Mouse (Mus musculus) layer of hippocampus, adult 2 months (tissue): ENCODE results near the gene Dohh. TPM values are rescaled to one million over a fixed set of nuclear protein-coding genes. Genes with fewer than 3 reads are reported as not detected.

Experiments
- DNase-seq, 2 experiments: peaks; one replicate each; pipeline ENCODE4 v3.0.0; 2022; ENCODE audit warnings: low spot score in 2 of 2
- H3K27ac ChIP-seq: fragments of 200-600 bp; 2 replicates; pipeline ENCODE4 v1.8.1; 2022
- H3K4me3 ChIP-seq: fragments of 200-600 bp; 2 replicates; pipeline ENCODE4 v1.8.1; 2022; ENCODE audit warnings: mild to moderate bottlenecking
- CTCF ChIP-seq: fragments of 200-600 bp; conservative IDR thresholded peaks from 2 replicates; pipeline ENCODE4 v1.8.1; 2022; ENCODE audit warnings: antibody characterized with exemption, mild to moderate bottlenecking, moderate library complexity
- long read RNA-seq, 2 experiments: library from polyadenylated mRNA; stranded (forward); transcript quantifications; one replicate each; pipeline ENCODE4 v2.0.0; 2021; ENCODE audit warnings: borderline mapping rate in 2 of 2
- total RNA-seq, 2 experiments: library from RNA; stranded (reverse); gene quantifications; 2 replicates each; pipeline ENCODE4 v1.2.3; 2021

Dohh gene
- total RNA-seq: 10 to 100 TPM; 75.9 to 79.7 TPM
- long read RNA-seq, experiment 1, transcript Dohh-201 (5 exons, 1,444 nt): major isoform, 52 of 53 reads
- long read RNA-seq, experiment 1, partial matches to known transcripts: 1 of 53 reads
- long read RNA-seq, experiment 1, other reads (novel, unspliced or antisense): 0 of 53 reads
- long read RNA-seq, experiment 2, transcript Dohh-201 (5 exons, 1,444 nt): major isoform, 94 of 100 reads
- long read RNA-seq, experiment 2, partial matches to known transcripts: 5 of 100 reads
- long read RNA-seq, experiment 2, other reads (novel, unspliced or antisense): 1 of 100 reads

DNA sequence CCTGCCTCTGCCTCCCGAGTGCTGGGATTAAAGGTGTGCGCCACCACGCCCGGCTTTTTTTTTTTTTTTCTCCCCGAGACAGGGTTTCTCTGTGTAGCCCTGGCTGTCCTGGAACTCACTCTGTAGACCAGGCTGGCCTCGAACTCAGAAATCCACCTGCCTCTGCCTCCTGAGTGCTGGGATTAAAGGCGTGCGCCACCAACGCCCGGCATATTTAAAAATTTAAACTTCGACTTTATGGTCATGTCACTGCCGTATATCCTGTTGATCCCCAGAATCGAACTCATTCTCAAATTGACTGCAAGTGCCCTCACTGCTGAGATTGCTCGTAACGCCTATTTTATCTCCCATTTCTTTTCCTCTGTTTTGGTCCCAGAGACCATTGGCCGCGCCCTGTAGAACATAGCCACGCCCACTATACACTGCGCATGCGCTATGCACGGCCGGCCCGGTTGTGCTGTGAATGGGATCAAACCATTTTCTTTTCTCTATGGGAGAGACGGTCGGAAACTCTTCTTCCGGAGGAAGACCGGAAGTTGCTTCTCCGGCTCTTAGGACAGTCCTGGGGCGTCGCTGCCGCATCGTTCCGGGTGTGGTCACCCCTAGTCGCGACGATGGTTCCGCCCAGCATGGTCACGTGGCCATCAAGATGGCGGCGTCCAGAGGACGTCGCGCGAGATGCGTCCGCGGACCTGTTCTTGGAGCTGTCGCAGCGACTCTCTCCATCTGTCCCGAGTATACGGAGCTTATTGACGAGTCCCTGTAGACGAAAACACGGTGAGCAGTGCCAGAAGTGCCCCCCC is at the start of gene Dohh, which contains the start of gene Gm48551:
Gene Dohh, plus strand, starts transcription at position 627 of the 803 bp plus-strand sequence.
Gene Gm48551, plus strand, starts transcription at position 665 of the 803 bp plus-strand sequence.
- TF ChIP-seq CTCF: peak; percentile 28; the same call in 1 of the 2 replicates
- Histone ChIP-seq H3K27ac (peak within 1 kb of the TSS; percentile 98), H3K4me3 (peak within 1 kb of the TSS; percentile 73)
- peak; percentile 97 to 99 for DNase-seq

- no peak for DNase-seq
- TF ChIP-seq CTCF: no peak
- no peak overlapping the region for H3K4me3 ChIP-seq
- no peak overlapping the region for H3K27ac ChIP-seq
These were observed 48.6 kb upstream of the Dohh start for GRCm38 (mm10) chr10:81335393-81336340.

- TF ChIP-seq CTCF: no peak
- no peak for DNase-seq
- Histone ChIP-seq H3K27ac (no peak overlapping the region), H3K4me3 (no peak overlapping the region)
These were observed 47.7 kb upstream of the Dohh start for GRCm38 (mm10) chr10:81336558-81336957.

GRCm38 (mm10) chr10:81340551-81341332 is 43.5 kb upstream of the Dohh start:
- no peak for TF ChIP-seq CTCF
- no peak for DNase-seq
- Histone ChIP-seq H3K4me3 (no peak overlapping the region), H3K27ac (no peak overlapping the region)

- H3K27ac ChIP-seq: no peak overlapping the region
- peak in 1 of 2 experiments; percentile 68 for DNase-seq
- no peak overlapping the region for H3K4me3 ChIP-seq
- peak; percentile 92 for TF ChIP-seq CTCF
These were observed 42.8 kb upstream of the Dohh start for GRCm38 (mm10) chr10:81341333-81341949.

- H3K4me3 ChIP-seq: peak within 1 kb of the TSS; percentile 49
- DNase-seq: no peak
- peak within 1 kb of the TSS; percentile 37; the same call in 1 of the 2 replicates for H3K27ac ChIP-seq
- no peak for TF ChIP-seq CTCF
These were observed 41.3 kb upstream of the Dohh start, which contains the start of gene Gipc3 for GRCm38 (mm10) chr10:81342686-81343505. Gipc3 (minus strand) TSS chr10:81343266.

DNA sequence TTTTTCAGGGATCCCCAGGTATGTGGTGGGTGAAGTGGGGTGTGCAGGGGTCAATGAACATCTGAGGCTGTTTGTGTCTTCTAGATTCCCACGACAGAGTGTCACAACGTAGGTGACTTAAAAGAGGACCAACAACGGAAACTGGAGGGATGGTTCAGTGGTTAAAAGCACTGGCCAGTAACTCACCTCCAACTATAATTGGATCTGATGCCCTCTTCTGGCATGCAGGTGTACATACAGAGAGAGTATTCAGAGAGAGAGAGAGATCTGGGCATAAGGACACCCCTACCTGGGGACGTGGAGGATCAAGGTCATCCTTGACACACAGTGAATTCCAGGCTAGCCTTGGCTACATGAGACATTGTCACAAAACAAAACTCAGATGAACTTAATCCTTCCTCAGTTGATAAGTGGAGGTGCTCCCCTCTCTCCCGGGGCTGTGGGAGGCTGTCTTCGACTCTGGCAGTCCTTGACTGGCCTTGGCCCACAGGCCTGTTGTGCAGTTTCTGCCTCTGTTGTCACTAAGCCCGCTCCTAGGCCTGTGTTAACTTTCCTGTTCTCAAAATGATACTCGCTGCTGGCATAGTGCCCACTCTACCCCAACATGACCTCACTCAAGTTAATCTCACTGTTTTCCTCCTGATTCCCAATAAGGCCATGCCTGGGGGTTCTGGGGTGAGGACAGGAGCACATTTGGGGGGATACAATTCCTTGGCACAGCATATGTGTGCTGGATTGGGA is 39.6 kb upstream of the Dohh start:
- no peak overlapping the region for H3K4me3 ChIP-seq
- DNase-seq: no peak
- no peak overlapping the region for H3K27ac ChIP-seq
- TF ChIP-seq CTCF: peak; percentile 65

DNA sequence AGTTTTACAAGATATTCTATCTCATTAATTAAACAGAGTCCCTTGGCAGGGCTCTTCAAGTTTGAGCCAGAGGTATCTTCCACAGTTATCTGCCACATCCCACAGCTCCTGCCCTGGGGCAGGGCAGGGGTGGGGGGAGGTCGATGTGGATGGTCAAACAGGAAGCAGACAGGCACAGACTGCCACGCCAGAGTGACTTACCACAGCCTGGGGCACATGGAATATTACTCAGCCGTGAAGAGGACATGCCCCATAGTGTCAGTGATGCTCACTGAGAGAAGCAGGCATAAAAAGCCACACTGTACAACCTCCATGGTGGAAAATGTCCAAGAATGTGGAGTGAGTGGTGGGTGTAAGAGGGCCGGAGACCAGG is 39.1 kb upstream of the Dohh start:
- no peak for DNase-seq
- TF ChIP-seq CTCF: no peak
- Histone ChIP-seq H3K4me3 (no peak overlapping the region), H3K27ac (no peak overlapping the region)

- DNase-seq: peak in 1 of 2 experiments; percentile 47
- TF ChIP-seq CTCF: peak; percentile 60
- H3K4me3 ChIP-seq: no peak overlapping the region
These were observed 37.7 kb upstream of the Dohh start for GRCm38 (mm10) chr10:81346453-81347067.

More at GRCm38 (mm10) chr10:81346453-81347067, 37.7 kb upstream of the Dohh start:
- H3K27ac ChIP-seq: no peak overlapping the region
